Mouse (Mus musculus): Measurements from ENCODE around the gene Tulp3. TPM values are rescaled to one million over a fixed set of nuclear protein-coding genes. Genes with fewer than 3 reads are reported as not detected.

Gene Tulp3
- polyA plus RNA-seq, 1 experiment = 5.4 TPM

GRCm38 (mm10) chr6:128355201-128355681 is 410 bp downstream of the Tulp3 start:
- Histone ChIP-seq H3K27ac (ENCODE audit: control insufficient read depth, insufficient read depth, low read depth, low read length) (peak overlapping the region; percentile 21), H3K27me3 (ENCODE audit: control insufficient read depth, insufficient read depth, low read length) (no peaks in the 10 kb centered on the region), H3K4me1 (ENCODE audit: control insufficient read depth, insufficient read depth, low read length) (peaks cover 10% of the 10 kb centered on the region), H3K36me3 (ENCODE audit: control insufficient read depth, insufficient read depth, low read length) (no peaks in the 10 kb centered on the region), H3K4me3 (ENCODE audit: control insufficient read depth, low read depth, low read length) (peak overlapping the region; percentile 80)
- no peak for TF ChIP-seq POLR2A (IDR thresholded peaks at IDR 0.05; ENCODE audit: control insufficient read depth, low read depth, low read length)
- TF ChIP-seq CTCF (IDR thresholded peaks at IDR 0.05; ENCODE audit: control insufficient read depth, insufficient read depth, insufficient replicate concordance, low read depth, low read length) = no peak

- H3K27ac ChIP-seq (ENCODE audit: control insufficient read depth, insufficient read depth, low read depth, low read length) = no peak overlapping the region
- no peak overlapping the region for H3K4me3 ChIP-seq (ENCODE audit: control insufficient read depth, low read depth, low read length)
- H3K27me3 ChIP-seq (ENCODE audit: control insufficient read depth, insufficient read depth, low read length) = no peaks in the 10 kb centered on the region
- TF ChIP-seq POLR2A (IDR thresholded peaks at IDR 0.05; ENCODE audit: control insufficient read depth, low read depth, low read length) = no peak
- TF ChIP-seq CTCF (IDR thresholded peaks at IDR 0.05; ENCODE audit: control insufficient read depth, insufficient read depth, insufficient replicate concordance, low read depth, low read length) = no peak
- H3K4me1 ChIP-seq (ENCODE audit: control insufficient read depth, insufficient read depth, low read length) = peaks cover 10% of the 10 kb centered on the region
- no peaks in the 10 kb centered on the region for H3K36me3 ChIP-seq (ENCODE audit: control insufficient read depth, insufficient read depth, low read length)
Observed at GRCm38 (mm10) chr6:128354140-128354539, 1.5 kb downstream of the Tulp3 start.

GRCm38 (mm10) chr6:128349711-128350110 is 5.9 kb downstream of the Tulp3 start:
- no peak overlapping the region for H3K27ac ChIP-seq (ENCODE audit: control insufficient read depth, insufficient read depth, low read depth, low read length)
- TF ChIP-seq POLR2A (IDR thresholded peaks at IDR 0.05; ENCODE audit: control insufficient read depth, low read depth, low read length) (no peak), CTCF (IDR thresholded peaks at IDR 0.05; ENCODE audit: control insufficient read depth, insufficient read depth, insufficient replicate concordance, low read depth, low read length) (no peak)
- no peaks in the 10 kb centered on the region for H3K27me3 ChIP-seq (ENCODE audit: control insufficient read depth, insufficient read depth, low read length)
- no peaks in the 10 kb centered on the region for H3K36me3 ChIP-seq (ENCODE audit: control insufficient read depth, insufficient read depth, low read length)
- H3K4me1 ChIP-seq (ENCODE audit: control insufficient read depth, insufficient read depth, low read length) = peaks cover 2% of the 10 kb centered on the region; the same call in 1 of the 2 replicates
- no peak overlapping the region for H3K4me3 ChIP-seq (ENCODE audit: control insufficient read depth, low read depth, low read length)

GRCm38 (mm10) chr6:128346782-128347181 is 8.9 kb downstream of the Tulp3 start:
- no peak overlapping the region; the same call in 1 of the 2 replicates for H3K27ac ChIP-seq (ENCODE audit: control insufficient read depth, insufficient read depth, low read depth, low read length)
- no peaks in the 10 kb centered on the region for H3K4me1 ChIP-seq (ENCODE audit: control insufficient read depth, insufficient read depth, low read length)
- H3K27me3 ChIP-seq (ENCODE audit: control insufficient read depth, insufficient read depth, low read length) = no peaks in the 10 kb centered on the region
- TF ChIP-seq POLR2A (IDR thresholded peaks at IDR 0.05; ENCODE audit: control insufficient read depth, low read depth, low read length) (no peak), CTCF (IDR thresholded peaks at IDR 0.05; ENCODE audit: control insufficient read depth, insufficient read depth, insufficient replicate concordance, low read depth, low read length) (no peak)
- H3K36me3 ChIP-seq (ENCODE audit: control insufficient read depth, insufficient read depth, low read length) = no peaks in the 10 kb centered on the region
- H3K4me3 ChIP-seq (ENCODE audit: control insufficient read depth, low read depth, low read length) = no peak overlapping the region

GRCm38 (mm10) chr6:128345623-128346022 is 10.0 kb downstream of the Tulp3 start:
- Histone ChIP-seq H3K27me3 (ENCODE audit: control insufficient read depth, insufficient read depth, low read length) (no peaks in the 10 kb centered on the region), H3K27ac (ENCODE audit: control insufficient read depth, insufficient read depth, low read depth, low read length) (no peak overlapping the region), H3K4me3 (ENCODE audit: control insufficient read depth, low read depth, low read length) (no peak overlapping the region), H3K36me3 (ENCODE audit: control insufficient read depth, insufficient read depth, low read length) (no peaks in the 10 kb centered on the region), H3K4me1 (ENCODE audit: control insufficient read depth, insufficient read depth, low read length) (no peaks in the 10 kb centered on the region)
- no peak for TF ChIP-seq CTCF (IDR thresholded peaks at IDR 0.05; ENCODE audit: control insufficient read depth, insufficient read depth, insufficient replicate concordance, low read depth, low read length)
- no peak for TF ChIP-seq POLR2A (IDR thresholded peaks at IDR 0.05; ENCODE audit: control insufficient read depth, low read depth, low read length)

- TF ChIP-seq POLR2A (IDR thresholded peaks at IDR 0.05; ENCODE audit: control insufficient read depth, low read depth, low read length) = no peak
- TF ChIP-seq CTCF (IDR thresholded peaks at IDR 0.05; ENCODE audit: control insufficient read depth, insufficient read depth, insufficient replicate concordance, low read depth, low read length) = no peak
- Histone ChIP-seq H3K27ac (ENCODE audit: control insufficient read depth, insufficient read depth, low read depth, low read length) (no peak overlapping the region), H3K36me3 (ENCODE audit: control insufficient read depth, insufficient read depth, low read length) (no peaks in the 10 kb centered on the region)
Observed at GRCm38 (mm10) chr6:128341956-128342723, 13.5 kb downstream of the Tulp3 start.

GRCm38 (mm10) chr6:128338876-128339275 is 16.8 kb downstream of the Tulp3 start:
- no peaks in the 10 kb centered on the region for H3K36me3 ChIP-seq (ENCODE audit: control insufficient read depth, insufficient read depth, low read length)
- TF ChIP-seq CTCF (IDR thresholded peaks at IDR 0.05; ENCODE audit: control insufficient read depth, insufficient read depth, insufficient replicate concordance, low read depth, low read length) (no peak), POLR2A (IDR thresholded peaks at IDR 0.05; ENCODE audit: control insufficient read depth, low read depth, low read length) (no peak)
- no peak overlapping the region for H3K4me3 ChIP-seq (ENCODE audit: control insufficient read depth, low read depth, low read length)
- no peak overlapping the region for H3K27ac ChIP-seq (ENCODE audit: control insufficient read depth, insufficient read depth, low read depth, low read length)
- no peaks in the 10 kb centered on the region for H3K4me1 ChIP-seq (ENCODE audit: control insufficient read depth, insufficient read depth, low read length)
- no peaks in the 10 kb centered on the region for H3K27me3 ChIP-seq (ENCODE audit: control insufficient read depth, insufficient read depth, low read length)

More at GRCm38 (mm10) chr6:128341956-128342723, 13.5 kb downstream of the Tulp3 start:
- H3K27me3 ChIP-seq (ENCODE audit: control insufficient read depth, insufficient read depth, low read length) = no peaks in the 10 kb centered on the region
- no peaks in the 10 kb centered on the region for H3K4me1 ChIP-seq (ENCODE audit: control insufficient read depth, insufficient read depth, low read length)
- no peak overlapping the region for H3K4me3 ChIP-seq (ENCODE audit: control insufficient read depth, low read depth, low read length)

All from testis, adult 2 months (tissue).